Mouse (Mus musculus) lung, embryonic 14.5 days (tissue): Measurements from ENCODE around the gene 1700017B05Rik. TPM values are rescaled to one million over a fixed set of nuclear protein-coding genes. Genes with fewer than 3 reads are reported as not detected.
A peak's percentile ranks its signal among the peaks of the same experiment; 100 is the strongest.

Source experiments
- ATAC-seq: fragments of 200-750 bp; cut with Nextera tagmentation; 2 replicates; pipeline ENCODE4 v1.8.0; 2017; ENCODE audit warnings: mild to moderate bottlenecking, moderate TSS enrichment, moderate library complexity; ENCODE audit not compliant: insufficient read depth
- DNase-seq: peaks from one replicate; pipeline ENCODE4 v3.0.0-alpha.2; 2015
- H3K27ac ChIP-seq: fragments of 300-500 bp; sonication (generic); 2 replicates; pipeline ENCODE4 v1.5.1; 2014; ENCODE audit warnings: low read depth, mild to moderate bottlenecking, moderate library complexity
- H3K27me3 ChIP-seq: fragments of 300-500 bp; sonication (generic); 2 replicates; pipeline ENCODE4 v1.6.1; 2014; ENCODE audit warnings: low read length, control low read depth; ENCODE audit not compliant: insufficient read depth
- H3K36me3 ChIP-seq: fragments of 300-500 bp; sonication (generic); 2 replicates; pipeline ENCODE4 v1.6.1; 2014; ENCODE audit warnings: control low read depth; ENCODE audit not compliant: insufficient read depth
- H3K4me1 ChIP-seq: fragments of 300-500 bp; sonication (generic); 2 replicates; pipeline ENCODE4 v1.6.1; 2014; ENCODE audit warnings: antibody characterized with exemption, control low read depth; ENCODE audit not compliant: insufficient read depth
- H3K4me2 ChIP-seq: fragments of 300-500 bp; sonication (generic); 2 replicates; pipeline ENCODE4 v1.6.1; 2014; ENCODE audit warnings: mild to moderate bottlenecking
- H3K4me3 ChIP-seq: fragments of 300-500 bp; sonication (generic); 2 replicates; pipeline ENCODE4 v1.5.1; 2014; ENCODE audit warnings: low read depth, low read length
- H3K9ac ChIP-seq: fragments of 300-500 bp; sonication (generic); 2 replicates; pipeline ENCODE4 v1.6.1; 2014
- H3K9me3 ChIP-seq: fragments of 300-500 bp; sonication (generic); 2 replicates; pipeline ENCODE4 v1.6.1; 2016; ENCODE audit warnings: low read depth, low read length, control low read depth
- CTCF ChIP-seq: IDR thresholded peaks from 2 replicates; pipeline ENCODE4 v1.5.1; 2016; ENCODE audit warnings: antibody characterized with exemption, low read depth
- WGBS: fragments of 180-500 bp; shearing (Covaris S2); extraction: QIAGEN DNeasy Blood & Tissue Kit; methylation state at CpG from one replicate; pipeline ENCODE4 v1.1.7; 2014; 5-methylcytosine and 5-hydroxymethylcytosine counted together
- polyA plus RNA-seq: library from polyadenylated mRNA; unstranded; fragments of >200 nt; fragmentation: Nextera tagmentation; extraction: Ambion mirVana; gene quantifications from 2 replicates; pipeline ENCODE4 v1.2.1, GENCODE M21; 2014

1700017B05Rik gene
- polyA plus RNA-seq, 1 experiment from 2014 or later = 25.6 TPM

DNA sequence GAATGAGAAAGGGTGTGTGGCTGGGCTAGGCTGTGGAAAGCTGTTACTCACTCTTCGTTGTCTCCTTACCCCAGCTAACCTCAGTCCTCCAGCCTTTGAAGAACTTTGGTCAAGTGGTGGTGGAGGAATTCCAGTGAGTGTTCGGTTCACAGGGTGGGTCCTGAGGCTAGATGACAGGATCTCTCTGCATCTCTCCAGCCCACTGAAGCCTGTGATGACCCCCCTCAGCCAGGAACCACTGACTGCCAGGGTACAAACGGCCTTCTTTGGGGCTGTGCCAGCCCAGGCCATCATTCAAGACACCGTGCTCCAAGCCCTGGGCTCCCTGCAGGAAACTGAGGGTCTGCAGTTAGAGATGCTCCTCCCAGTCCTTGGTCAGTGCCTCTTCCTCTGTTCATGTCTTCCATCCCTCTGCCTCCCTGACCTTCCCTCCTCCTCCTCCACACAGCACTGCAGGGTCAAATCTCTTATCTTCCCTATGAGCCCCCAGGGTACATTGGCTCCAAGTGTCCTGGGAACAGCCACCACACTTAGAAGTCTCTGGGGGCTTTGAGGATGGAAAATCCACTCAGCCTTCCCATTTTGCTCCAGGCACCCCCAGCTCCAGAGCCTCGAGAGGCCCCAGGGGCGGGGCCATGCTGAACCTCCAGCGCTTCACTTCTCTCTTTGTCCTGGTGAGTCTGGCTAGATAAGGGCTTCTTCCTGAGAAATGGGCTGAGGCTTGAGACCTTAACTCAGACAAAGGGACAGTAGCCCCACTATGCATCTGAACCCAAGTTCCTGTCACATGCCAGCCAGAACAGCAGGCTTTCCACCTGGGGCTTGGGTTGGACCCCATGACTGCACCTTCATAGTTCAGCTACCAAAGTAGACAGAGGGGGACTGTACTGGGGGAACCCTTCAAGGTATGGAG lies 14.1 kb downstream of the 1700017B05Rik start:
- no peak overlapping the region for H3K4me2 ChIP-seq
- H3K27ac ChIP-seq = no peak overlapping the region
- H3K9ac ChIP-seq = no peak overlapping the region
- no peak overlapping the region for H3K4me3 ChIP-seq
- 39% methylated on average over 7 of the region's 7 CpGs for WGBS
- no peaks in the 10 kb centered on the region for H3K9me3 ChIP-seq
- H3K36me3 ChIP-seq = peaks cover 23% of the 10 kb centered on the region
- H3K4me1 ChIP-seq = no peaks in the 10 kb centered on the region; the same call in 1 of the 2 replicates
- no peak for TF ChIP-seq CTCF
- ATAC-seq (no peak), DNase-seq (no peak)
- H3K27me3 ChIP-seq = no peaks in the 10 kb centered on the region

DNA sequence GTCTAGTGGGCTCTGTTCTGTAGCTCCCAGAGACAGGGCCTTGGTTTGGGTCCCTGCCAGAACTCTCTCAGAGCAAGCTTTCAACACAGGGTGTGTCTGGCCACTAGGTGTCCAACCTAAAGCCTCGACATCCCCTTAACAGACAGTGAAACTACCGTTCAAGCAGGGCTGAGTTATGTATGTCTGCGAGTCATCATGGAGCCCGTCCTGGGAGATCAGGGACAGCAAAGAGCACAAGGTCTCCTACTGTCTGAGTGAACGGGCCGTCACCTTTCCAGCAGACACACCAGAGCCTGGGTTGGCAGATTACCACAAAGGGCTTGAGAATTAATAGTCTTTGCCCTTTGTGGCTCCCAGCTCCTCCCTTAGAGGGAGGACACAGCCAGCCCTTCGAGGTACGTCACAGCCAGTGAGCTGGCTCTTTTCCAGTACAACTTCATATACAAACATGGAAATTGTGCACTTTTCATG lies 15.2 kb downstream of the 1700017B05Rik start:
- Histone ChIP-seq H3K4me2 (no peak overlapping the region), H3K27ac (no peak overlapping the region), H3K36me3 (peaks cover 13% of the 10 kb centered on the region), H3K4me1 (no peaks in the 10 kb centered on the region; the same call in 1 of the 2 replicates), H3K9me3 (no peaks in the 10 kb centered on the region), H3K9ac (no peak overlapping the region), H3K4me3 (no peak overlapping the region), H3K27me3 (no peaks in the 10 kb centered on the region)
- peak; percentile 68 for DNase-seq
- 38% methylated on average over 8 of the region's 8 CpGs for WGBS
- no peak for ATAC-seq
- peak; percentile 32 for TF ChIP-seq CTCF

DNA sequence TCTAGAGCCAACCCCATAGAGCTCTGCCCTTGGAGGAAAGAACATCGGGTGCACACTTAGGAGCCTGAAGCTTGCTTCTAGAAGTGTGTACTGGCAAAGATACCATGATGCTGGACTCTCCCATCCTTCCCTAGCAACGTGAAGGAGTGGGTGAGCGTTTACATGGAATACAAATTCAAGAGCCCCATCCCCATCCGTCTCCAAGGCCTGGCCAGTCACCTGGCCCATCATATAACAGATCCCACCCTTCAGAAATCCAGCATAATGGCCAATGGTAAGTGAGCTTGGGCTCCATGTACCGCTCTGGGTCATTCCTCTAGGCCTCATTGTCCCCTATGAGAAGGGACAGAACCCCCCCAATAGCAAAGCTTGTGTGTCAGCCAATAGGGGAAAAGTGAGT lies 15.9 kb downstream of the 1700017B05Rik start:
- no peak overlapping the region for H3K27ac ChIP-seq
- TF ChIP-seq CTCF = no peak
- H3K4me3 ChIP-seq = no peak overlapping the region
- no peak overlapping the region for H3K4me2 ChIP-seq
- WGBS = 87% methylated on average over 5 of the region's 5 CpGs
- H3K27me3 ChIP-seq = no peaks in the 10 kb centered on the region
- H3K9me3 ChIP-seq = no peaks in the 10 kb centered on the region
- H3K4me1 ChIP-seq = no peaks in the 10 kb centered on the region; the same call in 1 of the 2 replicates
- no peak overlapping the region for H3K9ac ChIP-seq
- H3K36me3 ChIP-seq = peaks cover 5% of the 10 kb centered on the region; the same call in 1 of the 2 replicates
- ATAC-seq = no peak
- DNase-seq = no peak

DNA sequence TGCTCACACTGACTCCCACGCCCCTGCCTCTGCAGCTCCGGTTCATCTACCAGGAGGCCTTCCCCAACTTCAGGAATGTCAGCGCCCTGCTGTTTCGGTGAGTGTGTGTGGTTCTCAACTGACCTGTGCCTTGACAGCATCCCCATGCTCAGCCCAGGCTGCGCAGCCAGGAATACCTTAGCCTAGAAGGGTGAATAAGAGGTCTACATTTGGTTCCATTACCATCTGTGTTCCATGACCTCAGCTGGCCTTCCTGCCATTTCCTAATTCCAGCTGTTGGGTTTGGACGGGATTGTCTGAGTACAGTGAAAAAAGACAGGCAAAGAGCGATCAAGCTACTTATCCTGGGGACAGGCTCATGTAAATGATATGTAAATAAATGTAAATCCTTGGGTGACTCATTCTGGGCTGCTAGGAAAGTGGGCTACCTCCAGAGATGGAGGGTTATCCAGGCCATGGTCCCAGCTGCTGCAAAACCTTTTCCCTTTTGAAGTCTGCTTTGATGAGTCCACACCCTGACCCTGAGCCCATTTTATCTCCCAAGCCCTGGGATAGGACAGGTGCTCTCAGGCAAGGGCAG lies 18.2 kb downstream of the 1700017B05Rik start:
- no peak overlapping the region for H3K27ac ChIP-seq
- no peaks in the 10 kb centered on the region for H3K9me3 ChIP-seq
- 22% methylated on average over 7 of the region's 7 CpGs for WGBS
- no peaks in the 10 kb centered on the region for H3K36me3 ChIP-seq
- no peaks in the 10 kb centered on the region; the same call in 1 of the 2 replicates for H3K4me1 ChIP-seq
- ATAC-seq = no peak
- H3K9ac ChIP-seq = no peak overlapping the region
- no peak for TF ChIP-seq CTCF
- no peak for DNase-seq
- no peaks in the 10 kb centered on the region for H3K27me3 ChIP-seq
- no peak overlapping the region for H3K4me3 ChIP-seq
- H3K4me2 ChIP-seq = no peak overlapping the region

DNA sequence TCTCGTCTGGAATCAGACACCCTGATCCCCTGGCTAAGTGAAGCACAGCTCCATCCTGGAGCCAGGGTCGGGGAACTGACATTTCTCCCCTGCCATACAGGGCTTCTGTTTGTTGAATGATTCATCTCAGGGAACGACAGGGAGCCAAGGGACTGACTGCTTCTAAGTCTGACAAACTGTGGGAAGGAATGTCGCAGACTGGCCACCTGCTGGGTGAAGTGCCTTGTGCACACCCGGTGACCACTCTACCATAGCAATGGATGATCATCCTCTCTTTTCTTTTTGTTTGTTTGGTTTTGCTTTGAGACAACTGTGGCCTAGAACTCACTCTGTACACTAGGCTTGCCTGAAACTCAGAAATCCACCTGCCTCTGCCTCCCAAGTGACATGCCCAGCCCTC lies 19.5 kb downstream of the 1700017B05Rik start:
- WGBS = 26% methylated on average over 5 of the region's 5 CpGs

DNA sequence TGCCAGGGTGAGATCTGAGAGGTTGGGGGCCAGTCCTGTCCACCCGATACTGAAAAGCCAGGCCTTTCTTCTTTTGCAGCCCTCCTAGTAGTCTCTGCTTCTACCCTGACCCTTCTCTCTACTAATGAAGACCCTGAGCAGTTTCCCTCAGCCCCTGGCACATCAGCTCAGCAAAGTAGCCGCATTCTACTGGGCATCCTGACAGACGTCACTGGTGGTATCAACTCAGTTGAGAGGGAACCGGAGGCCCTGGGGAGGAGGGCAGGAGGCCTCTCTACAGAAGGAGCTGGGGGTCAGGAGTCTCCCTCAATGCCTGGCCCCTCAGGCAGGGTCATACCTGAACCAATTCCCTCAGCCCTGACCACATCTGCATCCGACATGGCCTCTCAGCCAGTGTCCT lies 21.3 kb downstream of the 1700017B05Rik start:
- no peaks in the 10 kb centered on the region for H3K9me3 ChIP-seq
- no peaks in the 10 kb centered on the region for H3K4me1 ChIP-seq
- no peaks in the 10 kb centered on the region for H3K27me3 ChIP-seq
- no peak overlapping the region for H3K9ac ChIP-seq
- no peak overlapping the region for H3K4me3 ChIP-seq
- H3K27ac ChIP-seq = no peak overlapping the region
- ATAC-seq = no peak
- H3K36me3 ChIP-seq = no peaks in the 10 kb centered on the region
- H3K4me2 ChIP-seq = no peak overlapping the region
- 78% methylated on average over 5 of the region's 5 CpGs for WGBS
- TF ChIP-seq CTCF = no peak
- no peak for DNase-seq

More for the DNA sequence above, 19.5 kb downstream of the 1700017B05Rik start:
- H3K9me3 ChIP-seq = no peaks in the 10 kb centered on the region
- no peak overlapping the region for H3K9ac ChIP-seq
- H3K36me3 ChIP-seq = no peaks in the 10 kb centered on the region
- no peaks in the 10 kb centered on the region; the same call in 1 of the 2 replicates for H3K4me1 ChIP-seq
- no peak overlapping the region for H3K27ac ChIP-seq
- TF ChIP-seq CTCF = no peak
- no peak overlapping the region for H3K4me2 ChIP-seq
- H3K4me3 ChIP-seq = no peak overlapping the region
- H3K27me3 ChIP-seq = no peaks in the 10 kb centered on the region
- DNase-seq = no peak
- ATAC-seq = no peak

DNA sequence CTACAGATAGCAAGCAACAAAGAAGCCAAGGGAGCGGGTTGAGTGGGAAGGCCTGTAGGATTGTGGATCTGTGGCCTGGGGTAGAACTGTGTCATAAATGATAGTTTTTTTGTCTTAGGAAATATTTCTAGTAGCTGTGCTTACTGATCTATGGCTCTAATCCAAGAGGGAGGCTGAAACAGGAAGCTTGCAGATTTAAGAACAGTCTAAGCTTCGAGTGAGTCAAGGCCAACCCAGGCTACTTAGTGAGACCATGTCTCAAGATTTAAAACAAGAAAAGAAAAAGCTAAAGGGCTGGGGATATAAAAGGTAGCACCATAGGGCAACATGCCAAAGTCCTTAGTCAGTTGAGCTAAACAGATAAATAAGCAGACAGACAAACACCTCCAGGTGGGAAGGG lies 24.2 kb downstream of the 1700017B05Rik start:
- Histone ChIP-seq H3K4me2 (no peak overlapping the region), H3K9ac (no peak overlapping the region), H3K36me3 (no peaks in the 10 kb centered on the region), H3K4me1 (no peaks in the 10 kb centered on the region), H3K4me3 (no peak overlapping the region), H3K27me3 (no peaks in the 10 kb centered on the region), H3K9me3 (no peaks in the 10 kb centered on the region), H3K27ac (no peak overlapping the region)
- no peak for TF ChIP-seq CTCF
- ATAC-seq (no peak), DNase-seq (no peak)
- WGBS = 90% methylated on average over 2 of the region's 2 CpGs
